Mouse (Mus musculus) natural killer cell, adult 2 months (primary cell): ENCODE results near the gene Rnf34.

Experiments used
- DNase-seq, 2 experiments: peaks; one replicate each; pipeline ENCODE4 v3.0.0; 2022; ENCODE audit warnings: low spot score in 2 of 2

The Rnf34 gene

GRCm38 (mm10) chr5:122872626-122873025 lies 22.8 kb downstream of the Rnf34 start:
- no peak for DNase-seq

GRCm38 (mm10) chr5:122873573-122873972 lies 23.7 kb downstream of the Rnf34 start:
- no peak for DNase-seq

GRCm38 (mm10) chr5:122874359-122874758 lies 24.5 kb downstream of the Rnf34 start:
- no peak for DNase-seq

GRCm38 (mm10) chr5:122876671-122877070 lies 26.8 kb downstream of the Rnf34 start:
- DNase-seq = no peak

GRCm38 (mm10) chr5:122880241-122880980 lies 30.6 kb downstream of the Rnf34 start:
- no peak for DNase-seq

- DNase-seq = peak; percentile 32 to 53
Measured at GRCm38 (mm10) chr5:122881313-122881712, 31.5 kb downstream of the Rnf34 start.

GRCm38 (mm10) chr5:122882256-122883050 lies 32.6 kb downstream of the Rnf34 start:
- DNase-seq = no peak

- no peak for DNase-seq
Measured at GRCm38 (mm10) chr5:122883237-122883636, 33.4 kb downstream of the Rnf34 start.

- no peak for DNase-seq
Measured at GRCm38 (mm10) chr5:122883652-122884235, 33.9 kb downstream of the Rnf34 start.

- DNase-seq = no peak
Measured at GRCm38 (mm10) chr5:122884594-122885348, 34.9 kb downstream of the Rnf34 start.

GRCm38 (mm10) chr5:122887033-122887432 lies 37.2 kb downstream of the Rnf34 start:
- DNase-seq = no peak

- no peak for DNase-seq
Measured at GRCm38 (mm10) chr5:122887926-122888611, 38.2 kb downstream of the Rnf34 start.

- no peak for DNase-seq
Measured at GRCm38 (mm10) chr5:122888612-122889214, 38.9 kb downstream of the Rnf34 start.

GRCm38 (mm10) chr5:122890396-122890795 lies 40.5 kb downstream of the Rnf34 start:
- no peak for DNase-seq

GRCm38 (mm10) chr5:122893270-122893669 lies 43.4 kb downstream of the Rnf34 start:
- no peak for DNase-seq

- peak; percentile 55 to 79 for DNase-seq
Measured at GRCm38 (mm10) chr5:122894007-122894637, 44.3 kb downstream of the Rnf34 start.

- peak in 1 of 2 experiments; percentile 26 for DNase-seq
Measured at GRCm38 (mm10) chr5:122894821-122895220, 45.0 kb downstream of the Rnf34 start.

GRCm38 (mm10) chr5:122898153-122898552 lies 48.3 kb downstream of the Rnf34 start:
- DNase-seq = no peak

- DNase-seq = peak in 1 of 2 experiments; percentile 28
Measured at GRCm38 (mm10) chr5:122898963-122899776, 49.3 kb downstream of the Rnf34 start.
